Mouse (Mus musculus) embryonic fibroblast, embryonic 13.5 days (primary cell): Measurements from ENCODE around the gene Xpa.

ENCODE experiments used
- CTCF ChIP-seq: IDR thresholded peaks from 2 replicates; pipeline ENCODE4 v1.5.1; 2011; ENCODE audit warnings: mild to moderate bottlenecking, control low read depth, low read length, moderate library complexity, borderline replicate concordance; ENCODE audit not compliant: insufficient read depth
- POLR2A ChIP-seq: IDR thresholded peaks from 2 replicates; pipeline ENCODE4 v1.6.1; 2011; ENCODE audit warnings: low read depth, mild to moderate bottlenecking, control low read depth, low read length, moderate library complexity

DNA sequence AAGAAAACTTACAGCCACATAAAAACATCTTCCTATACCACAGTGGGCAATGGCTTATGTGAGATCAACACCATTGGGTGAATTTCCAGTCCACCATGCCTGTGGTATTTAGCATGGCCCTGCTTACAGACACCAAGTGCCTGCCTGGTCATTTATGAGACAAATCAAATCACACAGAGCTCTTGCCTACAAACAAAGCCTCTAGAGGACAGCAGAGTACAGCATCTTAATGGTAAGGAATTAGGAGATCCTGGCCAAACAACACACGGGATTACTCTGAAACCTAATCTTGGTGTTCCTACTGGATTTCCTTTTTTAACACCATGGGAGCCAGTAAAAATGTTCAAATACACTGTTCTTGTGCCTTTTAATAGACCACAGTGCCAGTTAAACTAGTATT is 80.8 kb downstream of the Xpa start:
- TF ChIP-seq POLR2A, result no peak
- TF ChIP-seq CTCF, result no peak
